Mouse (Mus musculus): ENCODE data around the gene Sult2a5.

The Sult2a5 gene

GRCm38 (mm10) chr7:13623667-13624066 lies at the start of gene Sult2a5:
Sult2a5 (plus strand) TSS chr7:13623967.
- DNase-seq (ENCODE audit: low read depth, low spot score): no peak

Measured in retina, postnatal 7 days (tissue).